Mouse (Mus musculus) heart, adult 2 months (tissue): Measurements from ENCODE around the gene Eml6.

Source experiments
- CTCF ChIP-seq: fragments of 200-600 bp; IDR thresholded peaks from 2 replicates; pipeline ENCODE4 v1.8.1; 2022; ENCODE audit warnings: antibody characterized with exemption, mild to moderate bottlenecking, moderate library complexity
- EP300 ChIP-seq: fragments of 200-500 bp; IDR thresholded peaks from 2 replicates; pipeline ENCODE4 v1.6.1; 2011; ENCODE audit warnings: low read depth, low read length, control low read depth; ENCODE audit not compliant: insufficient read depth

GRCm38 (mm10) chr11:29705263-29705662, 320.6 kb downstream of the Eml6 start:
- TF ChIP-seq CTCF: no peak
- no peak for TF ChIP-seq EP300
